Mouse (Mus musculus): Measurements from ENCODE around the gene Cfap43.

Cfap43 gene

GRCm38 (mm10) chr19:47885191-47885743 lies 33.8 kb downstream of the Cfap43 start:
- DNase-seq (ENCODE audit: low spot score) = no peak

GRCm38 (mm10) chr19:47884296-47885085 lies 34.6 kb downstream of the Cfap43 start:
- no peak for DNase-seq (ENCODE audit: low spot score)

- no peak for DNase-seq (ENCODE audit: low spot score)
Measured at GRCm38 (mm10) chr19:47882882-47883254, 36.2 kb downstream of the Cfap43 start.

- peak; percentile 82 for DNase-seq (ENCODE audit: low spot score)
Measured at GRCm38 (mm10) chr19:47882151-47882881, 36.8 kb downstream of the Cfap43 start.

- DNase-seq (ENCODE audit: low spot score) = no peak
Measured at GRCm38 (mm10) chr19:47881538-47881937, 37.5 kb downstream of the Cfap43 start.

GRCm38 (mm10) chr19:47876252-47876651 lies 42.8 kb downstream of the Cfap43 start:
- DNase-seq (ENCODE audit: low spot score) = no peak

GRCm38 (mm10) chr19:47871515-47871914 lies 47.6 kb downstream of the Cfap43 start:
- DNase-seq (ENCODE audit: low spot score) = no peak

GRCm38 (mm10) chr19:47870102-47870666 lies 48.9 kb downstream of the Cfap43 start:
- DNase-seq (ENCODE audit: low spot score) = no peak

GRCm38 (mm10) chr19:47869516-47869915 lies 49.6 kb downstream of the Cfap43 start:
- DNase-seq (ENCODE audit: low spot score) = no peak

GRCm38 (mm10) chr19:47868951-47869350 lies 50.1 kb downstream of the Cfap43 start:
- no peak for DNase-seq (ENCODE audit: low spot score)

- DNase-seq (ENCODE audit: low spot score) = no peak
Measured at GRCm38 (mm10) chr19:47867628-47868175, 51.4 kb downstream of the Cfap43 start.

- peak; percentile 94 for DNase-seq (ENCODE audit: low spot score)
Measured at GRCm38 (mm10) chr19:47865353-47865947, 53.6 kb downstream of the Cfap43 start, which contains the start of gene Gsto2. Gene Gsto2 (plus strand): TSS chr19:47865534.

- no peak for DNase-seq (ENCODE audit: low spot score)
Measured at GRCm38 (mm10) chr19:47864721-47865120, 54.4 kb downstream of the Cfap43 start.

GRCm38 (mm10) chr19:47864051-47864450 lies 55.0 kb downstream of the Cfap43 start:
- no peak for DNase-seq (ENCODE audit: low spot score)

GRCm38 (mm10) chr19:47862581-47862980 lies 56.5 kb downstream of the Cfap43 start:
- no peak for DNase-seq (ENCODE audit: low spot score)

GRCm38 (mm10) chr19:47859180-47859579 lies 59.9 kb downstream of the Cfap43 start:
- DNase-seq (ENCODE audit: low spot score) = no peak

- DNase-seq (ENCODE audit: low spot score) = peak; percentile 52
Measured at GRCm38 (mm10) chr19:47857957-47858942, 60.8 kb downstream of the Cfap43 start.

GRCm38 (mm10) chr19:47854796-47855783 lies 64.0 kb downstream of the Cfap43 start, which contains the start of gene Gsto1:
Gene Gsto1 (plus strand): TSS chr19:47854970.
- peak; percentile 94 for DNase-seq (ENCODE audit: low spot score)
